ENCODE assay signal across 8 mouse cellular contexts in genomic region chr10:108445606-108446005, GRCm38 (mm10).
DNase-seq lines count a peak whose midpoint lies in the region; ATAC-seq and TF ChIP-seq lines count a peak whose summit lies in the region.

No protein-coding gene starts in this region.

- peak overlapping the region; percentile 92 for H3K27ac ChIP-seq in kidney, adult 2 months (ENCODE audit: insufficient read depth, low read depth, low read length)
- no peak overlapping the region for H3K27ac ChIP-seq in embryonic facial prominence, embryonic 12.5 days
- H3K27ac ChIP-seq in liver, embryonic 11.5 days (ENCODE audit: low read depth, low read length), result no peak overlapping the region
- H3K27ac ChIP-seq in cerebellum, adult 2 months (ENCODE audit: insufficient read depth, low read length), result no peak overlapping the region

- no peak overlapping the region for H3K4me3 ChIP-seq in kidney, adult 2 months (ENCODE audit: insufficient read depth, low read depth, low read length)
- H3K4me3 ChIP-seq in embryonic facial prominence, embryonic 12.5 days, result no peak overlapping the region
- H3K4me3 ChIP-seq in liver, embryonic 11.5 days (ENCODE audit: low read depth, low read length), result no peak overlapping the region
- H3K4me3 ChIP-seq in cerebellum, adult 2 months (replicated peaks; ENCODE audit: insufficient read depth, low read depth, low read length), result no peak overlapping the region

- no peak overlapping the region for H3K9ac ChIP-seq in embryonic facial prominence, embryonic 12.5 days
- no peak overlapping the region for H3K9ac ChIP-seq in liver, embryonic 11.5 days (ENCODE audit: low read depth, low read length)

- TF ChIP-seq CTCF in kidney, adult 2 months (conservative IDR thresholded peaks at IDR 0.05; ENCODE audit: insufficient read depth, insufficient read length, low read depth, low read length), result no peak
- TF ChIP-seq CTCF in cerebellum, adult 2 months (IDR thresholded peaks at IDR 0.05; ENCODE audit: borderline replicate concordance, insufficient read depth, low read depth, low read length), result no peak

- H3K4me1 ChIP-seq in kidney, adult 2 months (ENCODE audit: control insufficient read depth, insufficient read depth, low read length), result peaks cover 20% of the 10 kb centered on the region; the same call in 1 of the 2 replicates
- peaks cover 5% of the 10 kb centered on the region for H3K4me1 ChIP-seq in embryonic facial prominence, embryonic 12.5 days
- peaks cover 13% of the 10 kb centered on the region; the same call in 1 of the 2 replicates for H3K4me1 ChIP-seq in liver, embryonic 11.5 days (replicated peaks; ENCODE audit: control insufficient read depth, insufficient read depth, low read length)
- H3K4me1 ChIP-seq in cerebellum, adult 2 months (ENCODE audit: control insufficient read depth, insufficient read depth, low read length), result no peaks in the 10 kb centered on the region

- H3K36me3 ChIP-seq in kidney, adult 2 months (ENCODE audit: control insufficient read depth, insufficient read depth, low read length), result no peaks in the 10 kb centered on the region
- H3K36me3 ChIP-seq in embryonic facial prominence, embryonic 12.5 days, result no peaks in the 10 kb centered on the region
- no peaks in the 10 kb centered on the region for H3K36me3 ChIP-seq in liver, embryonic 11.5 days (ENCODE audit: control insufficient read depth, insufficient read depth, low read length)

- no peaks in the 10 kb centered on the region for H3K27me3 ChIP-seq in kidney, adult 2 months (replicated peaks; ENCODE audit: control insufficient read depth, insufficient read depth, low read length)
- peaks cover 5% of the 10 kb centered on the region; the same call in 1 of the 2 replicates for H3K27me3 ChIP-seq in embryonic facial prominence, embryonic 12.5 days
- no peaks in the 10 kb centered on the region for H3K27me3 ChIP-seq in liver, embryonic 11.5 days (replicated peaks; ENCODE audit: control insufficient read depth, insufficient read depth, low read length)
- no peaks in the 10 kb centered on the region; the same call in 1 of the 2 replicates for H3K27me3 ChIP-seq in cerebellum, adult 2 months (ENCODE audit: control insufficient read depth, insufficient read depth, low read length)

- no peak for ATAC-seq in embryonic facial prominence, embryonic 12.5 days (ENCODE audit: insufficient number of reproducible peaks, insufficient read depth, low FRiP score, low TSS enrichment)
- no peak for ATAC-seq in liver, embryonic 11.5 days (replicated peaks; ENCODE audit: low FRiP score)

- no peak for DNase-seq in kidney, adult 2 months
- DNase-seq in kidney, postnatal 14 days, result no peak
- DNase-seq in 3T3-L1 (ENCODE audit: low read depth, low spot score), result peak; percentile 87
- DNase-seq in liver, embryonic 11.5 days (ENCODE audit: low spot score), result no peak
- DNase-seq in cerebellum, adult 2 months, result no peak
- DNase-seq in frontal cortex, postnatal 25 days (ENCODE audit: low spot score in 2 of 2), result no peak
- no peak for DNase-seq in right cerebral cortex, postnatal 14 days

- peak overlapping the region; percentile 29 for H3K4me2 ChIP-seq in embryonic facial prominence, embryonic 12.5 days (replicated peaks)
- peak overlapping the region; percentile 62 for H3K4me2 ChIP-seq in liver, embryonic 11.5 days

- no peaks in the 10 kb centered on the region for H3K9me3 ChIP-seq in embryonic facial prominence, embryonic 12.5 days
- H3K9me3 ChIP-seq in liver, embryonic 11.5 days (ENCODE audit: control insufficient read depth, low read length), result no peaks in the 10 kb centered on the region

- WGBS in kidney, adult 2 months, result 42% methylated on average over 10 of the region's 10 CpGs
- 64% methylated on average over 10 of the region's 10 CpGs for WGBS in embryonic facial prominence, embryonic 12.5 days
- WGBS in liver, embryonic 11.5 days, result 52% methylated on average over 10 of the region's 10 CpGs
- WGBS in cerebellum, adult 2 months, result 75% methylated on average over 10 of the region's 10 CpGs

- TF ChIP-seq POLR2A in kidney, adult 2 months (IDR thresholded peaks at IDR 0.05; ENCODE audit: low read depth, low read length), result no peak
- no peak for TF ChIP-seq POLR2A in cerebellum, adult 2 months (IDR thresholded peaks at IDR 0.05; ENCODE audit: borderline replicate concordance, insufficient read depth, low read length)
